Mouse (Mus musculus) adrenal gland, postnatal 36 days (tissue): ENCODE measurements around the gene Gm21258. TPM values are rescaled to one million over a fixed set of nuclear protein-coding genes. Genes with fewer than 3 reads are reported as not detected.
"Not testable (repeated sequence)": the region's sequence is repeated elsewhere in the genome, so short reads cannot be mapped to it uniquely, and the experiment has no call there.

Experiments
- DNase-seq, 2 experiments: peaks; one replicate each; pipeline ENCODE4 v3.0.0; 2021; ENCODE audit warnings: mixed read lengths in 1 of 2
- long read RNA-seq, 2 experiments: library from polyadenylated mRNA; stranded (forward); transcript quantifications; one replicate each; pipeline ENCODE4 v2.0.0; 2021; ENCODE audit warnings: borderline sequencing depth in 2 of 2
- total RNA-seq, 2 experiments: library from RNA; stranded (reverse); gene quantifications; 2 replicates each; pipeline ENCODE4 v1.2.3; 2021

The Gm21258 gene
- not detected for total RNA-seq
- long read RNA-seq, experiment 1: 0 reads
- long read RNA-seq, experiment 2: 0 reads

- not testable (repeated sequence) for DNase-seq
Measured at GRCm38 (mm10) chrY:52779740-52780139, at the start of gene Gm21258. TSS of gene Gm21258 (plus strand) at chrY:52780040.
